ENCODE assay signal across 16 mouse cellular contexts in the genomic region with DNA sequence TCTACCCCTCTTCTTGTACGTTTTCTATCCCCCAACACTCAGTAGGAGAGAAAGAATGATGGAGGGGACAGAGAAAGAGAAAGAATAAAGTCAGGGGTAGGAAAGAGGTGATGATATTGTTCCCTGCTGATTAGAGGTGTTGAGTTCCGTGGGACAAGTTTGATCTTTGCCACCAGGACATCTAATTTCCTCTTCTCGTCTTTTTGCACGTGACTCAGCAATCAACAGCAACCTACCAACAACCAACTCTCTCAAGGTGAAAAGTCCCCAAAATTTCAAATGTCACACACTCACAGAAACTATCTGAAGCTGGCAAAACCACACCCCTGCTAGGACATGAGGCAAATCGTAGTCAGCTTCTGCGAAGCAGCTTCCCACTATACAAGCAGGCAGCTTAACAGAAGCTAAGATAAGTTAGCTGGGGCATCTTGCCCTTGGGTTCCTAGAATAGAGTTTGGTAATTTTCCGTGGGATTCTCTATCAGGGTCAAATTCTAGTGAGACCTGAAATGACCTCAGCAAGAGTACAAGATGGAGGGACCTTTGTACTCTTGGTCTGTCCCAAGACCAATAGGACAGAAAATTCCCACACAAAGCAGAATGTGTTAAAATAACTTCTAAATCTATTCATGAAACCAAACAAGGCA.
DNase-seq lines count a peak whose midpoint lies in the region; ATAC-seq and TF ChIP-seq lines count a peak whose summit lies in the region.
"Had no signal": no experiment of that assay in that cellular context is flagged by ENCODE, and none has a peak within 500 bp of the region (broad histone marks: within the 10 kb centered on the region; RNA-seq: fewer than 3 reads in every experiment).

No protein-coding gene starts in this region.

- intact Hi-C loops in heart, postnatal 10 days (cut with DNase I), result no loop called here

- no peak overlapping the region for H3K4me3 ChIP-seq in heart, embryonic 15.5 days
- H3K4me3 ChIP-seq in liver, adult 2 months (ENCODE audit: insufficient read depth, low read depth, low read length), result no peak overlapping the region
- no peak overlapping the region for H3K4me3 ChIP-seq in liver, embryonic 11.5 days (ENCODE audit: low read depth, low read length)
- H3K4me3 ChIP-seq in MEL (ENCODE audit: control insufficient read depth in 1 of 2, insufficient read depth in 1 of 2, low read depth in 2 of 2, low read length in 2 of 2), result peak overlapping the region in 1 of 2 experiments; percentile 24; a peak in 2 of 4 replicates
- no peak overlapping the region for H3K4me3 ChIP-seq in liver, embryonic 12.5 days
- H3K4me3 ChIP-seq: forebrain, embryonic 13.5 days; hindbrain, embryonic 15.5 days; midbrain, embryonic 10.5 days had no signal

- H3K79me2 ChIP-seq in liver, adult 2 months (ENCODE audit: control insufficient read depth, insufficient read depth, low read length), result no peaks in the 10 kb centered on the region
- no peaks in the 10 kb centered on the region for H3K79me2 ChIP-seq in MEL (ENCODE audit: control insufficient read depth, insufficient read depth, low read length, poor library complexity)

- H3K9ac ChIP-seq in heart, embryonic 15.5 days, result no peak overlapping the region
- H3K9ac ChIP-seq in liver, adult 2 months (ENCODE audit: low read depth, low read length), result no peak overlapping the region
- H3K9ac ChIP-seq in liver, embryonic 11.5 days (ENCODE audit: low read depth, low read length), result no peak overlapping the region
- no peak overlapping the region for H3K9ac ChIP-seq in MEL (ENCODE audit: control insufficient read depth, low read depth, low read length, poor library complexity, severe bottlenecking)
- H3K9ac ChIP-seq in liver, embryonic 12.5 days, result no peak overlapping the region
- H3K9ac ChIP-seq: forebrain, embryonic 13.5 days; hindbrain, embryonic 15.5 days; liver, embryonic 14.5 days had no signal

- no peak for TF ChIP-seq CTCF in liver, adult 2 months (IDR thresholded peaks at IDR 0.05; ENCODE audit: low read depth, low read length)
- TF ChIP-seq CTCF in MEL (IDR thresholded peaks at IDR 0.05 in 2 of 3, conservative IDR thresholded peaks at IDR 0.05 in 1 of 3; ENCODE audit: control insufficient read depth in 1 of 3, insufficient read depth in 1 of 3, low read depth in 2 of 3, low read length in 3 of 3, poor library complexity in 1 of 3, severe bottlenecking in 1 of 3), result no peak

- no peak for TF ChIP-seq RAD21 in MEL (IDR thresholded peaks at IDR 0.05; ENCODE audit: low read depth, low read length)

- 23% methylated on average over 7 of the region's 7 CpGs for WGBS in heart, embryonic 15.5 days
- 23% methylated on average over 7 of the region's 7 CpGs for WGBS in liver, adult 2 months
- WGBS in liver, embryonic 11.5 days, result 40% methylated on average over 7 of the region's 7 CpGs
- 27% methylated on average over 7 of the region's 7 CpGs for WGBS in liver, embryonic 12.5 days (ENCODE audit: insufficient replicate concordance)

- TF ChIP-seq EP300 in MEL (IDR thresholded peaks at IDR 0.05; ENCODE audit: low read depth in 1 of 2, low read length in 2 of 2), result peak in 1 of 2 experiments; percentile 47; a peak in 1 of 4 replicates

- no peaks in the 10 kb centered on the region for H3K36me3 ChIP-seq in heart, embryonic 15.5 days
- no peaks in the 10 kb centered on the region for H3K36me3 ChIP-seq in liver, adult 2 months (ENCODE audit: control insufficient read depth, insufficient read depth, low read length)
- H3K36me3 ChIP-seq in liver, embryonic 11.5 days (ENCODE audit: control insufficient read depth, insufficient read depth, low read length), result no peaks in the 10 kb centered on the region
- H3K36me3 ChIP-seq in MEL (ENCODE audit: control insufficient read depth in 1 of 2, insufficient read depth in 2 of 2, low read length in 2 of 2), result peaks cover 0 to 2% of the 10 kb centered on the region in 2 experiments; a peak in 1 of 4 replicates
- H3K36me3 ChIP-seq in liver, embryonic 12.5 days, result no peaks in the 10 kb centered on the region
- H3K36me3 ChIP-seq: hindbrain, embryonic 15.5 days; midbrain, embryonic 10.5 days had no signal

- H3K27me3 ChIP-seq in heart, embryonic 15.5 days, result no peaks in the 10 kb centered on the region
- H3K27me3 ChIP-seq in liver, adult 2 months (ENCODE audit: control insufficient read depth, insufficient read depth, low read length), result no peaks in the 10 kb centered on the region
- H3K27me3 ChIP-seq in liver, embryonic 11.5 days (replicated peaks; ENCODE audit: control insufficient read depth, insufficient read depth, low read length), result no peaks in the 10 kb centered on the region
- H3K27me3 ChIP-seq in MEL (ENCODE audit: control insufficient read depth in 1 of 2, insufficient read depth in 2 of 2, low read length in 2 of 2), result no peaks in the 10 kb centered on the region
- no peaks in the 10 kb centered on the region for H3K27me3 ChIP-seq in liver, embryonic 12.5 days (replicated peaks)
- H3K27me3 ChIP-seq: forebrain, embryonic 13.5 days; hindbrain, embryonic 15.5 days had no signal

- no peak for DNase-seq in heart, postnatal 10 days
- DNase-seq in liver, adult 2 months (ENCODE audit: extremely low read depth, low read depth, low spot score), result peak; percentile 73
- no peak for DNase-seq in liver, embryonic 11.5 days (ENCODE audit: low spot score)
- peak; percentile 41 for DNase-seq in MEL (ENCODE audit: low read depth, low spot score)
- DNase-seq: adrenal gland, postnatal 36 days; cerebellum, postnatal 10 days; embryo, embryonic 11 days; lung, postnatal 14 days had no signal

- H3K4me1 ChIP-seq in heart, embryonic 15.5 days (replicated peaks), result 0 out of 2 replicates have a peak, but pooled peaks cover 3% of the 10 kb centered on the region
- peaks cover 11% of the 10 kb centered on the region for H3K4me1 ChIP-seq in liver, adult 2 months (ENCODE audit: control insufficient read depth, insufficient read depth, low read length)
- H3K4me1 ChIP-seq in liver, embryonic 11.5 days (replicated peaks; ENCODE audit: control insufficient read depth, insufficient read depth, low read length), result no peaks in the 10 kb centered on the region; the same call in 1 of the 2 replicates
- peaks cover 5 to 25% of the 10 kb centered on the region in 2 experiments; a peak in 3 of 4 replicates for H3K4me1 ChIP-seq in MEL (ENCODE audit: control insufficient read depth in 1 of 2, insufficient read depth in 2 of 2, low read length in 2 of 2)
- H3K4me1 ChIP-seq in liver, embryonic 12.5 days, result peaks cover 4% of the 10 kb centered on the region; the same call in 1 of the 2 replicates
- H3K4me1 ChIP-seq: forebrain, embryonic 13.5 days; hindbrain, embryonic 15.5 days; midbrain, embryonic 10.5 days had no signal

- H3K4me2 ChIP-seq in heart, embryonic 15.5 days, result peak overlapping the region; percentile 26; the same call in 1 of the 2 replicates
- no peak overlapping the region for H3K4me2 ChIP-seq in liver, embryonic 11.5 days
- no peak overlapping the region for H3K4me2 ChIP-seq in liver, embryonic 12.5 days
- H3K4me2 ChIP-seq: forebrain, embryonic 13.5 days; hindbrain, embryonic 15.5 days had no signal

- no peaks in the 10 kb centered on the region for H3K9me3 ChIP-seq in heart, embryonic 15.5 days (replicated peaks)
- no peaks in the 10 kb centered on the region for H3K9me3 ChIP-seq in liver, embryonic 11.5 days (ENCODE audit: control insufficient read depth, low read length)
- H3K9me3 ChIP-seq in MEL (replicated peaks; ENCODE audit: insufficient read depth, low read length), result no peaks in the 10 kb centered on the region
- H3K9me3 ChIP-seq in liver, embryonic 12.5 days (replicated peaks), result no peaks in the 10 kb centered on the region
- H3K9me3 ChIP-seq: forebrain, embryonic 13.5 days; hindbrain, embryonic 15.5 days; midbrain, embryonic 10.5 days had no signal

- no peak for ATAC-seq in heart, embryonic 15.5 days (replicated peaks; ENCODE audit: insufficient number of reproducible peaks, insufficient read depth, low FRiP score, low read depth)
- no peak for ATAC-seq in liver, embryonic 11.5 days (replicated peaks; ENCODE audit: low FRiP score)
- ATAC-seq in megakaryocyte progenitor cell, adult 5-6 weeks (replicated peaks; ENCODE audit: poor library complexity), result peak; percentile 57
- no peak for ATAC-seq in liver, embryonic 12.5 days
- ATAC-seq: forebrain, embryonic 13.5 days had no signal

- H3K27ac ChIP-seq in heart, embryonic 15.5 days, result no peak overlapping the region
- H3K27ac ChIP-seq in liver, adult 2 months (replicated peaks; ENCODE audit: insufficient read depth, low read depth, low read length), result peak overlapping the region; percentile 44; the same call in 1 of the 2 replicates
- no peak overlapping the region for H3K27ac ChIP-seq in liver, embryonic 11.5 days (ENCODE audit: low read depth, low read length)
- H3K27ac ChIP-seq in MEL (ENCODE audit: control insufficient read depth, low read depth, low read length), result peak overlapping the region; percentile 38
- H3K27ac ChIP-seq in liver, embryonic 12.5 days, result no peak overlapping the region
- H3K27ac ChIP-seq: forebrain, embryonic 13.5 days; hindbrain, embryonic 15.5 days; kidney, postnatal 0 days; liver, embryonic 14.5 days; midbrain, embryonic 10.5 days had no signal

- TF ChIP-seq POLR2A in liver, adult 2 months (IDR thresholded peaks at IDR 0.05; ENCODE audit: extremely low read depth, insufficient read depth, low read length), result no peak
- TF ChIP-seq POLR2A in MEL (IDR thresholded peaks at IDR 0.05; ENCODE audit: control insufficient read depth in 1 of 2, insufficient read depth in 1 of 2, low read depth in 1 of 2, low read length in 2 of 2, poor library complexity in 1 of 2), result no peak

TF ChIP-seq in MEL, 35 proteins besides CTCF, POLR2A, EP300 and RAD21 (continues in another document):
- TF ChIP-seq MEF2A (IDR thresholded peaks at IDR 0.05; ENCODE audit: extremely low read depth, insufficient replicate concordance, low read depth, low read length, poor library complexity, severe bottlenecking) (no peak), ELF1 (IDR thresholded peaks at IDR 0.05; ENCODE audit: low read depth, low read length) (no peak), USF1 (IDR thresholded peaks at IDR 0.05; ENCODE audit: low read depth, low read length) (peak; percentile 67), TCF12 (IDR thresholded peaks at IDR 0.05; ENCODE audit: low read depth, low read length) (peak; percentile 34; the same call in 1 of the 2 replicates), ZMIZ1 (IDR thresholded peaks at IDR 0.05; ENCODE audit: low read depth, low read length) (no peak), KAT2A (conservative IDR thresholded peaks at IDR 0.05; ENCODE audit: low read depth, low read length) (no peak), CHD2 (IDR thresholded peaks at IDR 0.05; ENCODE audit: low read length) (no peak), CHD1 (IDR thresholded peaks at IDR 0.05; ENCODE audit: low read depth, low read length) (no peak), MYB (IDR thresholded peaks at IDR 0.05; ENCODE audit: low read depth, low read length) (no peak), GATA1 (IDR thresholded peaks at IDR 0.05; ENCODE audit: low read depth, low read length) (no peak), MAZ (IDR thresholded peaks at IDR 0.05; ENCODE audit: low read depth, low read length) (no peak), TBP (IDR thresholded peaks at IDR 0.05; ENCODE audit: low read depth, low read length) (no peak), MAFK (IDR thresholded peaks at IDR 0.05; ENCODE audit: borderline replicate concordance, low read depth, low read length) (no peak)

Comparison
In these comparisons a context has a peak if more than half of its experiments do, and no peak if none do; other contexts are left out.
1. H3K27ac ChIP-seq: peak in liver, adult 2 months (single experiment) and MEL (single experiment); none in heart, embryonic 15.5 days (single experiment), liver, embryonic 11.5 days (single experiment) and liver, embryonic 12.5 days (single experiment).
2. DNase-seq: peak in liver, adult 2 months (single experiment) and MEL (single experiment); none in heart, postnatal 10 days (0 of 2) and liver, embryonic 11.5 days (single experiment).